Mouse (Mus musculus) heart, adult 2 months (tissue): ENCODE measurements at regions not wholly inside any gene's neighbourhood (a gene's known extent, or its start where the extent isn't known, plus 50 kb on each side); places are given as distances from the start of the nearest gene placed in this dataset.

ENCODE experiments used
- CTCF ChIP-seq: fragments of 200-600 bp; IDR thresholded peaks from 2 replicates; pipeline ENCODE4 v1.8.1; 2022; ENCODE audit warnings: antibody characterized with exemption, mild to moderate bottlenecking, moderate library complexity
- POLR2A ChIP-seq: fragments of 200-500 bp; IDR thresholded peaks from 2 replicates; pipeline ENCODE4 v1.6.1; 2011; ENCODE audit warnings: mild to moderate bottlenecking, low read depth, low read length, control low read depth; ENCODE audit not compliant: insufficient read depth

GRCm38 (mm10) chr16:93017025-93017424, 191.1 kb upstream of the Runx1 start:
- TF ChIP-seq CTCF: no peak
- TF ChIP-seq POLR2A: no peak
